Mouse (Mus musculus): Measurements from ENCODE around the gene Pigt.

GRCm38 (mm10) chr2:164518266-164519170, 21.2 kb downstream of the Pigt start:
- TF ChIP-seq CTCF (IDR thresholded peaks at IDR 0.05), result no peak
- TF ChIP-seq EP300 (IDR thresholded peaks at IDR 0.05; ENCODE audit: insufficient read depth, low read depth, low read length), result no peak
